Mouse (Mus musculus) activated CD4-positive, CD25-positive, alpha-beta regulatory T cell, adult 9 weeks (primary cell): ENCODE data around the gene Serping1. TPM values are rescaled to one million over a fixed set of nuclear protein-coding genes. Genes with fewer than 3 reads are reported as not detected.

ENCODE experiments used
- polyA plus RNA-seq: library from polyadenylated mRNA; unstranded; fragments of 100-300 nt; shearing (Covaris generic); gene quantifications from one replicate; pipeline ENCODE4 v1.2.1, GENCODE M21; 2017

Serping1 gene
- polyA plus RNA-seq = not detected

GRCm38 (mm10) chr2:84775241-84775640 is at the start of gene Serping1:
Gene Serping1 (minus strand): TSS chr2:84775444.

GRCm38 (mm10) chr2:84822552-84822951 is 47.3 kb upstream of the Serping1 start, which contains the start of gene Smtnl1:
Gene Smtnl1 (minus strand): TSS chr2:84822652.

GRCm38 (mm10) chr2:84798493-84798921 is 23.3 kb upstream of the Serping1 start, which contains the start of gene Ube2l6:
Gene Ube2l6 (plus strand): TSS chr2:84798828.

GRCm38 (mm10) chr2:84743561-84743960 is 31.7 kb downstream of the Serping1 start, which contains the start of gene Gm19426:
Gene Gm19426 (minus strand): TSS chr2:84743655.

GRCm38 (mm10) chr2:84733579-84734300 is 41.5 kb downstream of the Serping1 start, which contains the start of gene Ypel4:
Gene Ypel4 (plus strand): TSS chr2:84734058.

GRCm38 (mm10) chr2:84727172-84727858 is 47.9 kb downstream of the Serping1 start, which contains the start of gene Clp1:
Gene Clp1 (minus strand): TSS chr2:84727350.

Other genes starting within 250 kb of the Serping1 start
- 2.9 TPM for gene Ctnnd1, start 124.7 kb downstream of the Serping1 start, polyA plus RNA-seq
- gene Btbd18, start 116.4 kb downstream of the Serping1 start, polyA plus RNA-seq = 0.12 TPM
- gene Selenoh, start 104.7 kb downstream of the Serping1 start, polyA plus RNA-seq = 89.0 TPM
- not detected for gene Gm28635, start 97.4 kb downstream of the Serping1 start, polyA plus RNA-seq
- gene Med19, start 97.0 kb downstream of the Serping1 start, polyA plus RNA-seq = 41.4 TPM
- 108 TPM for gene Tmx2, start 96.3 kb downstream of the Serping1 start, polyA plus RNA-seq
- 23.4 TPM for gene Zdhhc5, start 60.3 kb downstream of the Serping1 start, polyA plus RNA-seq
- gene Clp1, start 48.1 kb downstream of the Serping1 start, polyA plus RNA-seq = 62.7 TPM
- 2.3 TPM for gene Ypel4, start 41.4 kb downstream of the Serping1 start, polyA plus RNA-seq
- not detected for gene Gm19426, start 31.8 kb downstream of the Serping1 start, polyA plus RNA-seq
- gene Ube2l6, start 23.4 kb upstream of the Serping1 start, polyA plus RNA-seq = 77.5 TPM
- gene Smtnl1, start 47.2 kb upstream of the Serping1 start, polyA plus RNA-seq = not detected
- gene Timm10, start 51.6 kb upstream of the Serping1 start, polyA plus RNA-seq = 34.2 TPM
- gene Slc43a1, start 63.4 kb upstream of the Serping1 start, polyA plus RNA-seq = 12.3 TPM
- gene Rtn4rl2, start 111.3 kb upstream of the Serping1 start, polyA plus RNA-seq = not detected
- gene Slc43a3, start 161.1 kb upstream of the Serping1 start, polyA plus RNA-seq = 14.3 TPM
- not detected for gene Prg2, start 205.0 kb upstream of the Serping1 start, polyA plus RNA-seq
- gene Prg3, start 212.8 kb upstream of the Serping1 start, polyA plus RNA-seq = not detected